Mouse (Mus musculus) C2C12 (cell line): ENCODE data around the gene Eif1b. TPM values are rescaled to one million over a fixed set of nuclear protein-coding genes. Genes with fewer than 3 reads are reported as not detected.

Experiments used
- H3K27me3 ChIP-seq: one replicate; pipeline ENCODE4 v1.6.1; 2011; ENCODE audit not compliant: control insufficient read depth, insufficient read depth, insufficient read length
- H3K36me3 ChIP-seq: one replicate; pipeline ENCODE4 v1.6.1; 2011; ENCODE audit not compliant: control insufficient read depth, insufficient read depth
- H3K4me3 ChIP-seq: one replicate; pipeline ENCODE4 v1.5.1; 2011; ENCODE audit warnings: mild to moderate bottlenecking, control low read depth; ENCODE audit not compliant: poor library complexity, insufficient read depth, severe bottlenecking
- H3K79me2 ChIP-seq: one replicate; pipeline ENCODE4 v1.6.1; 2011; ENCODE audit not compliant: control insufficient read depth, insufficient read depth
- H3K79me3 ChIP-seq: one replicate; pipeline ENCODE4 v1.6.1; 2011; ENCODE audit warnings: low read depth, control low read depth
- H3ac ChIP-seq: one replicate; pipeline ENCODE3; 2011; ENCODE audit warnings: low read depth; ENCODE audit not compliant: control insufficient read depth, insufficient read length
- CEBPB ChIP-seq: IDR thresholded peaks from one replicate; pipeline ENCODE4 v1.6.1; 2011; ENCODE audit warnings: low read depth, mild to moderate bottlenecking, control low read depth, moderate library complexity
- CTCF ChIP-seq: IDR thresholded peaks from one replicate; pipeline ENCODE4 v1.5.1; 2011; ENCODE audit not compliant: control insufficient read depth, insufficient read depth, insufficient read length
- FOSL1 ChIP-seq: IDR thresholded peaks from one replicate; pipeline ENCODE4 v1.8.0; 2011; ENCODE audit warnings: mild to moderate bottlenecking, low read length; ENCODE audit not compliant: poor library complexity, insufficient read depth, severe bottlenecking
- MAX ChIP-seq: IDR thresholded peaks from one replicate; pipeline ENCODE4 v1.6.1; 2011; ENCODE audit warnings: mild to moderate bottlenecking, control low read depth
- MYOD1 ChIP-seq: IDR thresholded peaks from one replicate; pipeline ENCODE4 v1.6.1; 2011; ENCODE audit warnings: low read depth; ENCODE audit not compliant: control insufficient read depth, insufficient read length
- MYOG ChIP-seq: IDR thresholded peaks from one replicate; pipeline ENCODE4 v1.6.1; 2011; ENCODE audit not compliant: control insufficient read depth, insufficient read length; ENCODE audit errors: extremely low read depth
- USF1 ChIP-seq: IDR thresholded peaks from one replicate; pipeline ENCODE4 v1.6.1; 2011; ENCODE audit warnings: low read depth, mild to moderate bottlenecking, control low read depth, moderate library complexity
- polyA plus RNA-seq: library from polyadenylated mRNA; unstranded; fragments of >200 nt; fragmentation: generic; extraction: Trizol; gene quantifications from one replicate; pipeline ENCODE4 v1.2.1, GENCODE M21; 2012; ENCODE audit warnings: missing spikeins

The Eif1b gene
- polyA plus RNA-seq, 1 experiment = 52.6 TPM

DNA sequence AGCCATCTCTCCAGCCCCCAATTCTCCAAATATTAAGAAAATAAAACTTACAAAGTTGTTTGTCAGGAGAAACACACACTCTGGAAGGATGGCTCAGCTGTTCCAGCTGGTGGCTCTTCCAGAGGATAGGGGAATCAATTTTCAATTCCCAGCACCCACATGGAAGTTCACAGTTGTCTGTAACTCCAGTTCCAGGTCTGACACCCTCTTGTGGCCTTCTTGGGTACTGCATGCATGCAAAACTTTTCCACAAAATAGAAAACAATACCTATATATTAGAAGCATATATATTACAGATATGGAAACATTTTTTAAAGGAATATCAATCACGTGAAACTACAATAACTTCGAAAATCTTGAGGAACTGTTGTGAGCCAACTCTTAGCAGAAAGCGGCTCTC lies 19.7 kb downstream of the Eif1b start:
- H3K79me3 ChIP-seq = no peaks in the 10 kb centered on the region
- no peaks in the 10 kb centered on the region for H3K79me2 ChIP-seq
- H3K4me3 ChIP-seq = no peak overlapping the region
- TF ChIP-seq CEBPB (no peak), USF1 (no peak), CTCF (no peak), FOSL1 (no peak), MYOD1 (no peak), MAX (no peak), MYOG (no peak)
- no peaks in the 10 kb centered on the region for H3K36me3 ChIP-seq
- H3K27me3 ChIP-seq = peaks cover 3% of the 10 kb centered on the region
- H3ac ChIP-seq = no peak overlapping the region

DNA sequence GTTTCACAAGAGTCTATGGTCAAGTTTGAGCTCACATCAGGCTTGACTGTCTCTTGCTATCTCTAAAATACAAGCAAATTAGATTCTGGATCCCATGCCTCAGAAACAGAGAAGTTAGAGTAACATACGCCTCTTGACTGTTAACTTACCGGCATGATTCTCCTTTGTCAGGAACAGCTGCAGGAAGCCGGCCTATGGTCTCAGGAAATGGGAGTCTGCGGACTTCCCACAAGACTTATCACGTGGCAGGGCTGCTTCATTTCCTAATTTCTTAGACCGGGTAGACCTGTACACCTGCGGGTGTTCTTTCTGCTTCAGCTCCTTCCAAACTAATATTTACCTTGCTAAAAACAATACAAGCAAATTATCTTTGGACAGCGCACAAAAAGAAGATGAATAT lies 24.7 kb downstream of the Eif1b start:
- H3K79me2 ChIP-seq = no peaks in the 10 kb centered on the region
- no peak overlapping the region for H3ac ChIP-seq
- H3K27me3 ChIP-seq = no peaks in the 10 kb centered on the region
- no peaks in the 10 kb centered on the region for H3K36me3 ChIP-seq
- no peaks in the 10 kb centered on the region for H3K79me3 ChIP-seq
- TF ChIP-seq MYOG (no peak), CEBPB (no peak), USF1 (no peak), MAX (no peak), MYOD1 (no peak), FOSL1 (no peak), CTCF (no peak)
- H3K4me3 ChIP-seq = no peak overlapping the region

DNA sequence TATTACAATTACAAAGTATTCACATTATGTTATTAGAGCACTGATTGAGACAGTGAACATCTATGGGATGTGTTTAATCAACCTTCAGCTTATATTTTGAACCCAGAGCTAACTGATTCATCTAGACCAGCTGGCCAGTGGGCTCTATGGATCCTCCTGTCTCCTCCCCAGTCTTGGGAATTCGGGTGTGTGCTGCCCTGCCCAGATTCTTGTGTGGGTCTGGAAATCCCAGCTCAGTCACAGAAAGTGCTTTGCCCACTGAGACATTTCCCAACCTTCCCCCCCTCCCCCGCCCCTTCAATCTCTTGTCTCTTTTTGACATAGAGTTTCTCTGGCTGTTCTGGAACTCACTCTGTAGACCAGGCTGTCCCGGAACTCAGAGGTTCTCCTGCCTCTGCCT lies 26.9 kb downstream of the Eif1b start:
- no peaks in the 10 kb centered on the region for H3K27me3 ChIP-seq
- no peaks in the 10 kb centered on the region for H3K79me3 ChIP-seq
- no peaks in the 10 kb centered on the region for H3K79me2 ChIP-seq
- TF ChIP-seq USF1 (no peak), MYOD1 (no peak), FOSL1 (no peak), MAX (no peak), CEBPB (no peak), MYOG (no peak), CTCF (no peak)
- H3K4me3 ChIP-seq = no peak overlapping the region
- H3K36me3 ChIP-seq = no peaks in the 10 kb centered on the region
- no peak overlapping the region for H3ac ChIP-seq

DNA sequence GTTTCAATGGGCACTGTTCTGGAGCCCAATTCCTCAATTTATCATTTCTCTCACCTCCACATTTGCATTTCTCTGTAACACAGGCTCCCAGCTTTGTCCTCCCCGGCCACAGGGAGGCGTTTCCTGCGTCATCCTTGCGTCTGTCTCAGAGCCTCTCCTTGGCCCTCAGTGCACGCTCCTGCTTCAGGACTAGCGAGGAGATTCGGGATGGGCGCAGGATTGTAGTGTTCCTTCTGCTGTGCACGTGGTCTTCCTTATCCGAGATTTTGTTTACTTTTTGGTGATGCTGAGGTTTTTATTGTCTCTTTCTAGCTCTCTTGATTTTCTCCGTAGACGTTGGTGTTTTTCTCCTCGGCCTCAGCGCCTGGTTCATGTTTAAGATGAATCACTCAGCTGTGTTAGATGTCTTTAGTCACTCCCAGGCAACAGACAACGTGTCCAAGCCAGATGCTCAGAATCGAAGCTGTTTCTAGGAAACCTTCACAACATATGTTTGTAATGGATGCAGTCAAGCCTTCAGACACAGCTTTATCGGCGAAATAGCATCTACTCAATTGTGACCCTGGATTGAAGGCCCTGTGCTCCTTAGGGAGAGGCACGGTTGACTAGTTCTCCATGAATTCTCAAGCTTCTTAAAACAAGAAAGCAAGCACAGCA lies 27.6 kb downstream of the Eif1b start:
- Histone ChIP-seq H3K4me3 (no peak overlapping the region), H3K79me3 (no peaks in the 10 kb centered on the region), H3K27me3 (no peaks in the 10 kb centered on the region), H3K36me3 (no peaks in the 10 kb centered on the region), H3K79me2 (no peaks in the 10 kb centered on the region), H3ac (no peak overlapping the region)
- TF ChIP-seq MYOG = no peak
- TF ChIP-seq CEBPB = no peak
- no peak for TF ChIP-seq CTCF
- no peak for TF ChIP-seq FOSL1
- no peak for TF ChIP-seq MAX
- TF ChIP-seq USF1 = no peak
- TF ChIP-seq MYOD1 = no peak

DNA sequence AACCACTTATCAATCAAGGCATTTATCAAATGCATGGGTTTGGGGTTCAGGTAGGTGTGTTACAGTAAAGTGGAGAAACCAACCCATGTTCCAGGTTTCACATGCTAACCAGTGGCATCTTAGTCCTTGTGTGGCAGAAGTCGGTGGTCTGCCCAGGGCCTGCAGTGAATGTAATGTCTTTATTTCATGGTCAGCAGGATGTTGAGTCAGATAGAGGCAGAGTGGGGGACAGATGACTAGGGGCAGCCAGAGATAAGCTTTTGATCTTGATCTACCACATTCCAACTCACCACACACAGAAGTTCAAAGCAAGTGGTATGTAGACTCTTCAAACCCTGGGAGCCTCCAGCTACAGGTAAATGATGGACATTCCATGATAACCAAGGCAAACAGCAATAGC lies 29.1 kb downstream of the Eif1b start:
- H3ac ChIP-seq = no peak overlapping the region
- H3K4me3 ChIP-seq = no peak overlapping the region
- no peaks in the 10 kb centered on the region for H3K27me3 ChIP-seq
- H3K79me3 ChIP-seq = no peaks in the 10 kb centered on the region
- TF ChIP-seq USF1 = no peak
- no peak for TF ChIP-seq MYOD1
- H3K79me2 ChIP-seq = no peaks in the 10 kb centered on the region
- no peaks in the 10 kb centered on the region for H3K36me3 ChIP-seq

DNA sequence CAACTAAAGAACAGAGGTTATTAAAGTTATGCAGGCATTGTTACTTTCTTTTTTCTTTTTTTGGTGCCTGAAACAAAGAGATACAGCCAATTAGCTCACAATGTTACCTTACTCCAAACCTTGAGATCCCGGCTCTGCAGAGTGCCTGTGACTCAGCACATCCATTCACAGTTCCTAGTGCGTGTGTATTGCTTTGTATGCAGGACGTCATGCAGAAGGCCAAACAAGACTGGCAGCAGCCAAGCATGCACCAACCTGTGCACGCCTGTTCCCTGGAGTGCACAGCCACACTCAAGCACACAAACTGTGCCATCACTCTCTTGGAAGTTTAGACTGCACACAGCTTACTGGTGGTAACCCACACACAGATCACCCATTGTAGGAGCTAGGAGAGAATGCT lies 35.2 kb downstream of the Eif1b start:
- H3K79me3 ChIP-seq = no peaks in the 10 kb centered on the region
- no peaks in the 10 kb centered on the region for H3K36me3 ChIP-seq
- H3ac ChIP-seq = no peak overlapping the region
- no peak overlapping the region for H3K4me3 ChIP-seq
- TF ChIP-seq MYOG = no peak
- TF ChIP-seq CEBPB = no peak
- TF ChIP-seq MAX = no peak
- no peak for TF ChIP-seq CTCF
- TF ChIP-seq FOSL1 = no peak
- TF ChIP-seq USF1 = no peak
- TF ChIP-seq MYOD1 = no peak
- H3K79me2 ChIP-seq = no peaks in the 10 kb centered on the region
- H3K27me3 ChIP-seq = no peaks in the 10 kb centered on the region
